Mouse (Mus musculus): ENCODE measurements at regions not wholly inside any gene's neighbourhood (a gene's known extent, or its start where the extent isn't known, plus 50 kb on each side); places are given as distances from the start of the nearest gene placed in this dataset.
A peak's percentile ranks its signal among the peaks of the same experiment; 100 is the strongest.

- no peak for DNase-seq (ENCODE audit: low read depth, low spot score)
- Histone ChIP-seq H3K27ac (ENCODE audit: control insufficient read depth, low read depth, low read length) (no peak overlapping the region), H3K79me2 (ENCODE audit: control insufficient read depth, insufficient read depth, low read length, poor library complexity) (no peaks in the 10 kb centered on the region), H3K27me3 (ENCODE audit: control insufficient read depth in 1 of 2, insufficient read depth in 2 of 2, low read length in 2 of 2) (no peaks in the 10 kb centered on the region), H3K36me3 (ENCODE audit: control insufficient read depth in 1 of 2, insufficient read depth in 2 of 2, low read length in 2 of 2) (no peaks in the 10 kb centered on the region), H3K4me3 (ENCODE audit: control insufficient read depth in 1 of 2, insufficient read depth in 1 of 2, low read depth in 2 of 2, low read length in 2 of 2) (no peak overlapping the region), H3K9me3 (replicated peaks; ENCODE audit: insufficient read depth, low read length) (no peaks in the 10 kb centered on the region), H3K9ac (ENCODE audit: control insufficient read depth, low read depth, low read length, poor library complexity, severe bottlenecking) (no peak overlapping the region), H3K4me1 (ENCODE audit: control insufficient read depth in 1 of 2, insufficient read depth in 2 of 2, low read length in 2 of 2) (no peaks in the 10 kb centered on the region)
- TF ChIP-seq EP300 (IDR thresholded peaks at IDR 0.05; ENCODE audit: low read depth in 1 of 2, low read length in 2 of 2) = peak in 1 of 2 experiments; percentile 25; a peak in 1 of 4 replicates
- no peak for TF ChIP-seq GABPA (IDR thresholded peaks at IDR 0.05; ENCODE audit: low read depth, low read length)
These were observed 736.7 kb upstream of the Sox9 start for GRCm38 (mm10) chr11:112045353-112045752.

GRCm38 (mm10) chr11:112050362-112050761 is 731.7 kb upstream of the Sox9 start:
- Histone ChIP-seq H3K36me3 (ENCODE audit: control insufficient read depth in 1 of 2, insufficient read depth in 2 of 2, low read length in 2 of 2) (no peaks in the 10 kb centered on the region), H3K4me1 (ENCODE audit: control insufficient read depth in 1 of 2, insufficient read depth in 2 of 2, low read length in 2 of 2) (no peaks in the 10 kb centered on the region), H3K27ac (ENCODE audit: control insufficient read depth, low read depth, low read length) (no peak overlapping the region), H3K4me3 (ENCODE audit: control insufficient read depth in 1 of 2, insufficient read depth in 1 of 2, low read depth in 2 of 2, low read length in 2 of 2) (no peak overlapping the region), H3K27me3 (ENCODE audit: control insufficient read depth in 1 of 2, insufficient read depth in 2 of 2, low read length in 2 of 2) (no peaks in the 10 kb centered on the region), H3K79me2 (ENCODE audit: control insufficient read depth, insufficient read depth, low read length, poor library complexity) (no peaks in the 10 kb centered on the region), H3K9me3 (replicated peaks; ENCODE audit: insufficient read depth, low read length) (no peaks in the 10 kb centered on the region), H3K9ac (ENCODE audit: control insufficient read depth, low read depth, low read length, poor library complexity, severe bottlenecking) (no peak overlapping the region)
- peak; percentile 66 for DNase-seq (ENCODE audit: low read depth, low spot score)
- peak; percentile 49 to 72; a peak in 3 of 4 replicates for TF ChIP-seq EP300 (IDR thresholded peaks at IDR 0.05; ENCODE audit: low read depth in 1 of 2, low read length in 2 of 2)
- no peak for TF ChIP-seq MYC (IDR thresholded peaks at IDR 0.05; ENCODE audit: low read depth, low read length)
- TF ChIP-seq CTCF (IDR thresholded peaks at IDR 0.05 in 2 of 3, conservative IDR thresholded peaks at IDR 0.05 in 1 of 3; ENCODE audit: control insufficient read depth in 1 of 3, insufficient read depth in 1 of 3, low read depth in 2 of 3, low read length in 3 of 3, poor library complexity in 1 of 3, severe bottlenecking in 1 of 3) = no peak
- no peak for TF ChIP-seq CHD1 (IDR thresholded peaks at IDR 0.05; ENCODE audit: low read depth, low read length)
- peak; percentile 64 for TF ChIP-seq GATA1 (IDR thresholded peaks at IDR 0.05; ENCODE audit: low read depth, low read length)
- TF ChIP-seq TAL1 (IDR thresholded peaks at IDR 0.05; ENCODE audit: low read length) = no peak; the same call in 1 of the 2 replicates
- TF ChIP-seq TCF12 (IDR thresholded peaks at IDR 0.05; ENCODE audit: low read depth, low read length) = peak; percentile 59; the same call in 1 of the 2 replicates
- no peak for TF ChIP-seq ETS1 (IDR thresholded peaks at IDR 0.05; ENCODE audit: low read depth, low read length)
- TF ChIP-seq POLR2AphosphoS5 (IDR thresholded peaks at IDR 0.05; ENCODE audit: borderline replicate concordance, low read depth, low read length) = no peak

- no peaks in the 10 kb centered on the region for H3K36me3 ChIP-seq (ENCODE audit: control insufficient read depth in 1 of 2, insufficient read depth in 2 of 2, low read length in 2 of 2)
- no peaks in the 10 kb centered on the region for H3K9me3 ChIP-seq (replicated peaks; ENCODE audit: insufficient read depth, low read length)
- DNase-seq (ENCODE audit: low read depth, low spot score) = no peak
- H3K9ac ChIP-seq (ENCODE audit: control insufficient read depth, low read depth, low read length, poor library complexity, severe bottlenecking) = no peak overlapping the region
- no peak for TF ChIP-seq EP300 (IDR thresholded peaks at IDR 0.05; ENCODE audit: low read depth in 1 of 2, low read length in 2 of 2)
- no peak for TF ChIP-seq TCF12 (IDR thresholded peaks at IDR 0.05; ENCODE audit: low read depth, low read length)
- TF ChIP-seq GATA1 (IDR thresholded peaks at IDR 0.05; ENCODE audit: low read depth, low read length) = no peak
- no peak for TF ChIP-seq JUND (IDR thresholded peaks at IDR 0.05; ENCODE audit: low read depth, low read length)
- no peak for TF ChIP-seq ELF1 (IDR thresholded peaks at IDR 0.05; ENCODE audit: low read depth, low read length)
- no peak for TF ChIP-seq MXI1 (IDR thresholded peaks at IDR 0.05; ENCODE audit: low read depth, low read length)
- TF ChIP-seq TAL1 (IDR thresholded peaks at IDR 0.05; ENCODE audit: low read length) = no peak
- no peak for TF ChIP-seq POLR2AphosphoS5 (IDR thresholded peaks at IDR 0.05; ENCODE audit: borderline replicate concordance, low read depth, low read length)
- TF ChIP-seq KAT2A (conservative IDR thresholded peaks at IDR 0.05; ENCODE audit: low read depth, low read length) = no peak
- TF ChIP-seq USF1 (IDR thresholded peaks at IDR 0.05; ENCODE audit: low read depth, low read length) = no peak
- TF ChIP-seq E2F4 (IDR thresholded peaks at IDR 0.05; ENCODE audit: borderline replicate concordance, low read depth, low read length) = no peak
- no peak for TF ChIP-seq CHD2 (IDR thresholded peaks at IDR 0.05; ENCODE audit: low read length)
- no peak for TF ChIP-seq NELFE (IDR thresholded peaks at IDR 0.05; ENCODE audit: low read depth, low read length)
- TF ChIP-seq MYC (IDR thresholded peaks at IDR 0.05; ENCODE audit: low read depth, low read length) = no peak
- no peak for TF ChIP-seq MYB (IDR thresholded peaks at IDR 0.05; ENCODE audit: low read depth, low read length)
- H3K27ac ChIP-seq (ENCODE audit: control insufficient read depth, low read depth, low read length) = no peak overlapping the region
- H3K4me1 ChIP-seq (ENCODE audit: control insufficient read depth in 1 of 2, insufficient read depth in 2 of 2, low read length in 2 of 2) = no peaks in the 10 kb centered on the region
- H3K4me3 ChIP-seq (ENCODE audit: control insufficient read depth in 1 of 2, insufficient read depth in 1 of 2, low read depth in 2 of 2, low read length in 2 of 2) = no peak overlapping the region
- H3K27me3 ChIP-seq (ENCODE audit: control insufficient read depth in 1 of 2, insufficient read depth in 2 of 2, low read length in 2 of 2) = no peaks in the 10 kb centered on the region
- no peaks in the 10 kb centered on the region for H3K79me2 ChIP-seq (ENCODE audit: control insufficient read depth, insufficient read depth, low read length, poor library complexity)
These were observed 726.4 kb upstream of the Sox9 start for GRCm38 (mm10) chr11:112055591-112055990.
